Mouse (Mus musculus) liver, postnatal 0 days (tissue): ENCODE data around the gene Cspg4. TPM values are rescaled to one million over a fixed set of nuclear protein-coding genes. Genes with fewer than 3 reads are reported as not detected.

Experiments used
- ATAC-seq: fragments of 200-750 bp; cut with Nextera tagmentation; 2 replicates; pipeline ENCODE4 v1.8.0; 2017; ENCODE audit warnings: mild to moderate bottlenecking, moderate library complexity
- DNase-seq: peaks from one replicate; pipeline ENCODE4 v3.0.0-alpha.2; 2016
- H3K27ac ChIP-seq: fragments of 300-500 bp; sonication (generic); 2 replicates; pipeline ENCODE4 v1.5.1; 2014; ENCODE audit warnings: antibody characterized with exemption, moderate library complexity, mild to moderate bottlenecking, low read depth
- H3K27me3 ChIP-seq: fragments of 300-500 bp; sonication (generic); 2 replicates; pipeline ENCODE4 v1.6.1; 2014; ENCODE audit warnings: low read length, control low read depth, mixed read lengths; ENCODE audit not compliant: insufficient read depth
- H3K36me3 ChIP-seq: fragments of 300-500 bp; sonication (generic); replicated peaks from 2 replicates; pipeline ENCODE4 v1.6.1; 2014; ENCODE audit warnings: mild to moderate bottlenecking, control low read depth, low read length, moderate library complexity, mixed read lengths; ENCODE audit not compliant: insufficient read depth
- H3K4me1 ChIP-seq: fragments of 300-500 bp; sonication (generic); 2 replicates; pipeline ENCODE4 v1.6.1; 2014; ENCODE audit warnings: antibody characterized with exemption, mild to moderate bottlenecking, control low read depth; ENCODE audit not compliant: insufficient read depth
- H3K4me2 ChIP-seq: fragments of 300-500 bp; sonication (generic); 2 replicates; pipeline ENCODE4 v1.6.1; 2014; ENCODE audit warnings: low read depth, mild to moderate bottlenecking, low read length, moderate library complexity, mixed read lengths
- H3K4me3 ChIP-seq: fragments of 300-500 bp; sonication (generic); 2 replicates; pipeline ENCODE4 v1.5.1; 2014; ENCODE audit warnings: low read depth, low read length
- H3K9ac ChIP-seq: fragments of 300-500 bp; sonication (generic); replicated peaks from 2 replicates; pipeline ENCODE4 v1.6.1; 2014; ENCODE audit warnings: mild to moderate bottlenecking, moderate library complexity
- H3K9me3 ChIP-seq: fragments of 300-500 bp; sonication (generic); 2 replicates; pipeline ENCODE4 v1.6.1; 2016; ENCODE audit warnings: mild to moderate bottlenecking, control low read depth, low read length, mixed read lengths
- CTCF ChIP-seq: sonication (generic); IDR thresholded peaks from 2 replicates; pipeline ENCODE4 v1.5.1; 2016; ENCODE audit warnings: antibody characterized with exemption, low read depth
- EP300 ChIP-seq: IDR thresholded peaks from 2 replicates; pipeline ENCODE4 v1.6.1; 2016; ENCODE audit warnings: antibody characterized with exemption, low read depth, mild to moderate bottlenecking
- WGBS: fragments of 180-500 bp; shearing (Covaris S2); extraction: QIAGEN DNeasy Blood & Tissue Kit; methylation state at CpG from one replicate; pipeline ENCODE4 v1.1.7; 2014; ENCODE audit not compliant: insufficient replicate concordance; 5-methylcytosine and 5-hydroxymethylcytosine counted together
- polyA plus RNA-seq: library from polyadenylated mRNA; unstranded; fragments of >200 nt; fragmentation: Nextera tagmentation; extraction: Ambion mirVana; gene quantifications from 2 replicates; pipeline ENCODE4 v1.2.1, GENCODE M21; 2015

The Cspg4 gene
- polyA plus RNA-seq, 1 experiment from 2014 or later = 0.13 TPM

DNA sequence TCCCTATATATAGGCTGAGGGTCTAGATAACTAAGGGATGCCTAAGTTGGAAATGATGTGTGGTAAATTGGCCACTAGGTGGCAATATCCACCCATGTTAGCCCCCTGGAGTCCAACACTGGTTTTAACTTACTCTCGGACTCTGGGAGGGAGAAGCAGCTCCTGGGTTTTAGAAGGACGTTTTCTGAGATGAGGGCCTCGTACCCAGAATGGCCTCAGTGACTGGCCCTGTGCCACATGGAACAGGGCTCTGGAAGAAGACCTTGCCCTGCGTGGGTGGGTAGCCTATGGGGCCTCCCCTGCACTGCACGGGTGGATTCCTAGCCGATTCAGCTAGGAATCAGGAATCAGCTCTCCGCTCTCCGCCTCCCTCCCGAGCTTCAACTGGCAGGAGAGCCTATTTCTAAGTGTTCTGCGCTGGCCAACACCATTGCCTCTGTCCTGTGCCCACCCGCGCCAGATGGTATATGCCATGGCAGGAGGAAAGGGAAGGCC is 26.7 kb downstream of the Cspg4 start:
- Histone ChIP-seq H3K27ac (no peak overlapping the region), H3K9ac (no peak overlapping the region), H3K4me3 (no peak overlapping the region), H3K9me3 (no peaks in the 10 kb centered on the region), H3K27me3 (no peaks in the 10 kb centered on the region), H3K4me1 (peaks cover 4% of the 10 kb centered on the region; the same call in 1 of the 2 replicates), H3K4me2 (peak overlapping the region; percentile 42), H3K36me3 (no peaks in the 10 kb centered on the region)
- 33% methylated on average over 12 of the region's 12 CpGs for WGBS
- no peak for TF ChIP-seq EP300
- peak; percentile 89 for TF ChIP-seq CTCF
- ATAC-seq (peak; percentile 66), DNase-seq (peak; percentile 66)

DNA sequence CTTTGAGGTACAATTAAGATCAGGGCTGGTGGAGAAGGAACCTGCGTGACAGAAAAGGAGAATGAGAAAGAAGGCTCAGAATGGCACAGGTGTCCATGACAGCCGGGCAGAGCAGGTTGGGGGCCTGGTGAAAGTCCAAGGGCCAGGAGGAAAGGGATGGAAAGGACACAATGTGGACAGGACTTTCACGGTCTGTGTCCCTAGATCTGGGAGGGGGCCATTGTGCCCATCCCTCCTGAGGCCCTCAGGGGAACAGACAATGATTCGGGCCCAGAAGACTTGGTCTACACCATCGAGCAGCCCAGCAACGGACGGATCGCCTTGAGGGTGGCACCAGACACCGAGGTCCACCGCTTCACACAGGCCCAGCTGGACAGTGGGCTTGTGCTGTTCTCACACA is 27.3 kb downstream of the Cspg4 start:
- H3K9me3 ChIP-seq = no peaks in the 10 kb centered on the region
- H3K27ac ChIP-seq = no peak overlapping the region
- no peak overlapping the region for H3K4me2 ChIP-seq
- no peaks in the 10 kb centered on the region for H3K36me3 ChIP-seq
- DNase-seq = no peak
- peaks cover 4% of the 10 kb centered on the region; the same call in 1 of the 2 replicates for H3K4me1 ChIP-seq
- no peaks in the 10 kb centered on the region for H3K27me3 ChIP-seq
- no peak overlapping the region for H3K4me3 ChIP-seq
- H3K9ac ChIP-seq = no peak overlapping the region
- TF ChIP-seq EP300 (no peak), CTCF (no peak)
- no peak for ATAC-seq
- 74% methylated on average over 10 of the region's 10 CpGs for WGBS

DNA sequence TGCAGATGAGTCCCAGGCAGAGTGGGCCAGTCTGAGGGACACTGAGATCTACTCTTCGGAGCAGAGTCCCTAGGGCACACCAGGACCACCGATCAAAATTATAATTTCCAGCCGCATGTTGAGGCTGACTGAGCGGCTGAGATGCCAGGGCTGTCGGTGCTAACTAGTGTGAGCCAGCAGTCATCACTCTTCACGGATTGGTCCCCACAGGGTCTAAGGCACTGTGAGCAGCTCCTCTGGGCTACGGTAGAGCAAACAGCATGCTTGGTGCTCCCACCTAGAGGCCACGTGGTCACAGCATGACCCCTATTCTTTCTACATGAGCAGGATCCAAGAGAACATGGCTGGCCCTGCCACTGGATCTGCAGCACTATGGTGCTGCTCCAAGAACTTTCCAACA is 28.5 kb downstream of the Cspg4 start:
- no peaks in the 10 kb centered on the region for H3K27me3 ChIP-seq
- TF ChIP-seq EP300 (no peak), CTCF (no peak)
- H3K9ac ChIP-seq = no peak overlapping the region
- H3K4me1 ChIP-seq = peaks cover 4% of the 10 kb centered on the region; the same call in 1 of the 2 replicates
- no peak overlapping the region for H3K4me2 ChIP-seq
- 65% methylated on average over 8 of the region's 8 CpGs for WGBS
- no peaks in the 10 kb centered on the region for H3K36me3 ChIP-seq
- no peaks in the 10 kb centered on the region for H3K9me3 ChIP-seq
- ATAC-seq (no peak), DNase-seq (no peak)
- H3K27ac ChIP-seq = no peak overlapping the region
- H3K4me3 ChIP-seq = no peak overlapping the region

DNA sequence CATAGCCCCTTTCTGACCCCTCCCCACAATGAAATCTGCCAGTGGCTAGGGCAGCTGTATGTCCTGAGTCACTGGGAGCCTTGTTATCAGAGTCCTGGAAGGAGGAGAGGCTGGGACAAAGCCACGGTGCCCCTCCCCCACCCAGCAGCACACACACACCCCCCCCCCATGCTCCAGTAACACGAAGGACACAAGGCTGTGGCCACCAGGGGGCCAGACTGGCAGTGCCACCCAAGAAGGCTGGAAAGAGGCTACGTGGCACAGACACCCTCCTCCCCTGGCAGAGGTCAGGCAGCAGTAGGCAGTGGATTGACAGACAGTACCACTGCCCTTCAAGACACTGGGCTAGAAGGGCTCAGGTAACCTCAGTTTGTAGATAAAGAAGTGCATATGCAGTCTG is 29.2 kb downstream of the Cspg4 start:
- DNase-seq (peak; percentile 54), ATAC-seq (no peak)
- WGBS = 15% methylated on average over 3 of the region's 3 CpGs
- Histone ChIP-seq H3K9me3 (no peaks in the 10 kb centered on the region), H3K27ac (no peak overlapping the region), H3K4me1 (peaks cover 4% of the 10 kb centered on the region; the same call in 1 of the 2 replicates), H3K4me3 (no peak overlapping the region), H3K9ac (no peak overlapping the region), H3K4me2 (no peak overlapping the region), H3K27me3 (no peaks in the 10 kb centered on the region), H3K36me3 (no peaks in the 10 kb centered on the region)
- TF ChIP-seq CTCF = peak; percentile 55
- TF ChIP-seq EP300 = no peak

DNA sequence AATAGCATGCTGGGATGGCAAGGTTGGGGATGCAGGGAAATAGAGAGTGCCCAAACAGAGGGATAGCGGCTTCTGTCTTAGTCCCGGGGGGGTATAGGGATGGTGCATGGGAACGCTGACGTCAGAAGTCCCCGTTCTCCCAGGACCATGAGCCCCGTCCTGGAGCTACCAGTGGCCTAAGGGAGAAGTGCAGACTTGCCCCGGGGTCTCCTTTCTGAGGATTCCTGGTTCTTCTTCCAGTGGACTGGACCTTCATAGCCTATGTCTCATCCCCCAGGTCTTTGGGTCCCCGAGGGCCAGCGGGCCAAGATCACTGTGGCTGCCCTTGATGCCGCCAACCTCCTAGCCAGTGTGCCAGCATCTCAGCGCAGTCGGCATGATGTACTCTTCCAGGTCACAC is 31.9 kb downstream of the Cspg4 start:
- no peaks in the 10 kb centered on the region for H3K27me3 ChIP-seq
- TF ChIP-seq CTCF (no peak), EP300 (no peak)
- DNase-seq (no peak), ATAC-seq (no peak)
- H3K36me3 ChIP-seq = no peaks in the 10 kb centered on the region
- no peak overlapping the region for H3K27ac ChIP-seq
- H3K4me3 ChIP-seq = no peak overlapping the region
- H3K9me3 ChIP-seq = no peaks in the 10 kb centered on the region
- 91% methylated on average over 12 of the region's 12 CpGs for WGBS
- peaks cover 11% of the 10 kb centered on the region for H3K4me1 ChIP-seq
- no peak overlapping the region for H3K9ac ChIP-seq
- no peak overlapping the region for H3K4me2 ChIP-seq

DNA sequence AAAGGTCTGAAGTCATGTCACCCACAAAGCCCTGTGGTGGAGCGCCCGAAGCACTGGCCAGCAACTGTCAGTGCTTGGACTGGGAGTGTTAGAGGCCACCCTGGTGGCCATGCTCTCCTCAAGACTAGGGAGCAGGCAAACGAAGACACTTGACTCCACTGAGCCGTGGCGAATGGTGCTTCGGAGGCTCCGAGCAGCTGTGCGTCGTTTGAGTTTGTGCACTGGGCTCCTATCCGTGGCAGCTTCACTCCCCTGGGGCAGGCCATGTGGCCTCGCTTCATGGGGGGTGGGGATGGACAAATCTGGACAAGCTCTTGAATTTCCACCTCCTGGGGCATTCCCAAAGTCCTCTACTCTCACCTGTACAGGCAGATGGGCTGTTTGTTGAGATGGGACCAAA is 34.6 kb downstream of the Cspg4 start:
- WGBS = 78% methylated on average over 11 of the region's 11 CpGs
- ATAC-seq = 0 out of 2 replicates have a peak, but pooled peaks have one; percentile 17
- TF ChIP-seq CTCF (no peak), EP300 (no peak)

DNA sequence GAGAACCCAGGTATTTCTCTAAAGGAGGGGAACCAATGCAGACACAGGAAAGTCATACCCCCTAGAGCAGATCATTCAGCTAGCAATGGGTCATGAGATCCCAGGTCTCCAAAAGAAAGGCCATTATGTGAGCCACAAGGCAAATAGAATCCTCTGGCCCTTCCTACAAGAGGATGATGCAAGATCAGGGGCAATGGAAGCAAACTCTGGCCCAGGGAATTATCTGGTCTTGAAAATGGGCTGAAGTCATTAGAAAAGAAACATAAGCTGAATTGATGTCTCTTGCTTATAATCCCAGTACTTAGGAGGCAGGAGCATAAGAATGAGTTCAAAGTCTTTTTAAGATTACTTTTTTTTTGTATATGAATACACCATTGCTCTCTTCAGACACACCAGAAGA is 35.2 kb downstream of the Cspg4 start:
- no peaks in the 10 kb centered on the region for H3K27me3 ChIP-seq
- no peaks in the 10 kb centered on the region for H3K9me3 ChIP-seq
- H3K4me1 ChIP-seq = peaks cover 9% of the 10 kb centered on the region
- ATAC-seq (no peak), DNase-seq (no peak)
- H3K4me2 ChIP-seq = no peak overlapping the region
- TF ChIP-seq EP300 (no peak), CTCF (no peak)
- no peak overlapping the region for H3K27ac ChIP-seq
- H3K36me3 ChIP-seq = no peaks in the 10 kb centered on the region
- no peak overlapping the region for H3K9ac ChIP-seq
- H3K4me3 ChIP-seq = no peak overlapping the region

More for the DNA sequence above, 34.6 kb downstream of the Cspg4 start:
- no peak for DNase-seq
- Histone ChIP-seq H3K4me1 (peaks cover 9% of the 10 kb centered on the region), H3K4me2 (no peak overlapping the region), H3K36me3 (no peaks in the 10 kb centered on the region), H3K4me3 (no peak overlapping the region), H3K27ac (no peak overlapping the region), H3K9me3 (no peaks in the 10 kb centered on the region), H3K27me3 (no peaks in the 10 kb centered on the region), H3K9ac (no peak overlapping the region)
